Mouse (Mus musculus) gastrocnemius, postnatal 25 days (tissue): ENCODE results near the gene Mpzl3. TPM values are rescaled to one million over a fixed set of nuclear protein-coding genes. Genes with fewer than 3 reads are reported as not detected.

Source experiments
- DNase-seq: peaks from one replicate; pipeline ENCODE4 v3.0.0; 2022
- total RNA-seq, 2 experiments: library from RNA; stranded (reverse); gene quantifications; 1 replicate in 1 of 2; 2 replicates in 1 of 2; pipeline ENCODE4 v1.2.3; 2021

The Mpzl3 gene
- total RNA-seq, 2 experiments from 2014 or later: 1.2 to 1.5 TPM

- no peak for DNase-seq
Observed at GRCm38 (mm10) chr9:45103211-45103979, 48.4 kb downstream of the Mpzl3 start.

- no peak for DNase-seq
Observed at GRCm38 (mm10) chr9:45105596-45106374, 50.8 kb downstream of the Mpzl3 start.

GRCm38 (mm10) chr9:45115706-45116105 lies 60.7 kb downstream of the Mpzl3 start:
- no peak for DNase-seq

GRCm38 (mm10) chr9:45116819-45117218 lies 61.8 kb downstream of the Mpzl3 start:
- no peak for DNase-seq

GRCm38 (mm10) chr9:45117741-45118431 lies 62.9 kb downstream of the Mpzl3 start, which contains the start of gene Scn2b:
Scn2b (plus strand) TSS chr9:45117782.
- no peak for DNase-seq

GRCm38 (mm10) chr9:45118552-45118951 lies 63.6 kb downstream of the Mpzl3 start:
- DNase-seq: no peak

- no peak for DNase-seq
Observed at GRCm38 (mm10) chr9:45119316-45119953, 64.4 kb downstream of the Mpzl3 start.

- no peak for DNase-seq
Observed at GRCm38 (mm10) chr9:45119954-45120530, 65.1 kb downstream of the Mpzl3 start.

- DNase-seq: no peak
Observed at GRCm38 (mm10) chr9:45120567-45120966, 65.6 kb downstream of the Mpzl3 start.

- peak; percentile 56 for DNase-seq
Observed at GRCm38 (mm10) chr9:45121001-45121400, 66.0 kb downstream of the Mpzl3 start.

- peak; percentile 59 for DNase-seq
Observed at GRCm38 (mm10) chr9:45121769-45122168, 66.8 kb downstream of the Mpzl3 start.

- no peak for DNase-seq
Observed at GRCm38 (mm10) chr9:45122209-45122761, 67.3 kb downstream of the Mpzl3 start.

- DNase-seq: no peak
Observed at GRCm38 (mm10) chr9:45125211-45125610, 70.2 kb downstream of the Mpzl3 start.

GRCm38 (mm10) chr9:45126941-45127340 lies 72.0 kb downstream of the Mpzl3 start:
- no peak for DNase-seq

Other genes starting within 250 kb of the Mpzl3 start
- 10 to 100 TPM; 10.0 to 15.3 TPM for gene Kmt2a, start 173.9 kb upstream of the Mpzl3 start, total RNA-seq
- 100 to 1,000 TPM; 769 to 791 TPM for gene Atp5l, start 134.4 kb upstream of the Mpzl3 start, total RNA-seq
- 10 to 100 TPM; 32.9 to 35.5 TPM for gene Ube4a, start 89.6 kb upstream of the Mpzl3 start, total RNA-seq
- under 1 TPM in 1 of 2 experiments, not detected in 1; 0.54 TPM for gene Cd3g, start 74.8 kb upstream of the Mpzl3 start, total RNA-seq
- not detected for gene Cd3d, start 73.4 kb upstream of the Mpzl3 start, total RNA-seq
- under 1 TPM in 1 of 2 experiments, not detected in 1; 0.43 TPM for gene Cd3e, start 45.6 kb upstream of the Mpzl3 start, total RNA-seq
- under 1 TPM; 0.19 to 0.41 TPM for gene Mpzl2, start 15.4 kb upstream of the Mpzl3 start, total RNA-seq
- under 1 TPM; 0.28 to 0.86 TPM for gene Jaml, start 24.0 kb downstream of the Mpzl3 start, total RNA-seq
- gene Scn2b, start 62.6 kb downstream of the Mpzl3 start, total RNA-seq: 1 to 10 TPM; 1.7 to 1.9 TPM
- gene Scn4b, start 83.2 kb downstream of the Mpzl3 start, total RNA-seq: 100 to 1,000 TPM; 202 to 205 TPM
- gene BC049352, start 126.8 kb downstream of the Mpzl3 start, total RNA-seq: 1 to 10 TPM; 1.7 to 1.9 TPM
- gene Tmprss4, start 148.9 kb downstream of the Mpzl3 start, total RNA-seq: not detected
- under 1 TPM; 0.56 to 0.74 TPM for gene Il10ra, start 214.0 kb downstream of the Mpzl3 start, total RNA-seq